Mouse (Mus musculus) liver, embryonic 18 days (tissue): ENCODE data around the gene Ppp1r9b. TPM values are rescaled to one million over a fixed set of nuclear protein-coding genes. Genes with fewer than 3 reads are reported as not detected.

Source experiments
- polyA plus RNA-seq: library from polyadenylated mRNA; depleted of rRNA; stranded (reverse); fragments of >200 nt; gene quantifications from 2 replicates; pipeline ENCODE4 v1.2.3, GENCODE M21; 2012; rRNA removed

The Ppp1r9b gene
- 7.9 and 9.0 TPM in 2 replicates for polyA plus RNA-seq

DNA sequence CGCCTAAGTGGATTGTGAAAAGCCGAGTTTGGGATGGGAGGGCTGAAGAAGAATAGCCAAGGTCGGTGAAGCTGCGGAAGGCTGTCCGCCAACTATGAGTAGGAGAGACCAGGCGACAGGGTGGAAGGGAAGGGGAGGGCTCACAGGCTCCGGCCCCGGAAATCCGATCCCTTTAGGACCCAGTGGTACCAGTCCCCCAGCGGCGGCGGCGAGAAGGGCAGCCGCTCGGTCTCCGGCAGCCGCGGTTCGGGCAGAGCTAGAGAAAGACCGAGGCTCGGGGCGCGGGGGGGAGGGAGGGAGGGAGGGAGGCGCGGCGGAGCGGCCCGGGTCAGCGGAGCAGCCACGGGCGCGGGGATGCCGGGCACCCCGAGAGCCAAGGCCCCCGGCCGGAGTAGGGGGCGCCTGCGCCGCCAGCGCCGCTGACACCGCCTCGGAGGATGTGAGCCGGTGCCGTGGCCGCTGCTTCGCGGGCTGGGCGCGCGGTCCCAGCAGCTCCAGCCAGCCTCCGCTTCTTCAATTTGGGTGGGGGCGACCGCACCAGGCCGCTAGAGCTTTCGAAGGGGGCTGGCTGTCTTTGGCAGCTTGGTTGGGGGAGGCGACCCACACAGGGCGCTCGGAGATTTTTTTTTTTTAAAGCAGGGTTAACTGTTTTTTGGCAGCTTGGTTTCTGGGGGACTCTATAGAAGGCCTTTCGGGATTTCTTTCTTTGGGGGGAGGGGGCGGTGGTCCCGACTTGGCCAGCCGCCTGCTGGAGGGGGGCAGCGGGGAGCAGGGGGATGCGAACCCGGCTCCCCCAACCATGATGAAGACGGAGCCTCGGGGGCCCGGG lies at the start of gene Ppp1r9b:
Gene Ppp1r9b, plus strand, starts transcription at position 287 of the 829 bp plus-strand sequence.

DNA sequence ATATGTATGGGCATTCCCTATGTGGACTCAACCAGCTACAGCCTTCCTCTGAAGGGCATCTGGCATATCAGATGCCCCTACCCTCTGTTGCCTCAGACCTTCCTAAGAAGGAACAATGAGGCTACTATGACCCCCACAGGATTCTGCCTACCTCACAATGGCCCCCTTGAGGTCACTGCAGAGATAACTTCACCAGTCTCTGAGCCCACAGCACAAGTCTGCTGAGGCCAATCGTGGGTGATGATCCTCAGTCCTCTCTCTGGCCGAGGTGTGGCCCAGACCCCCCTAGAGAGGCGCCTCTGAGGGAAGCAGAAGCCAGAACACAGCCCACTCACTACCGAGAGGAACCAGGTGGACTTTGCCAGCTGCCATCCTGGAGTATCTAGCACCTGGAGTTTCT lies 23.4 kb upstream of the Ppp1r9b start, which contains the start of gene Hils1:
Gene Hils1, plus strand, starts transcription at position 175 of the 400 bp plus-strand sequence.

DNA sequence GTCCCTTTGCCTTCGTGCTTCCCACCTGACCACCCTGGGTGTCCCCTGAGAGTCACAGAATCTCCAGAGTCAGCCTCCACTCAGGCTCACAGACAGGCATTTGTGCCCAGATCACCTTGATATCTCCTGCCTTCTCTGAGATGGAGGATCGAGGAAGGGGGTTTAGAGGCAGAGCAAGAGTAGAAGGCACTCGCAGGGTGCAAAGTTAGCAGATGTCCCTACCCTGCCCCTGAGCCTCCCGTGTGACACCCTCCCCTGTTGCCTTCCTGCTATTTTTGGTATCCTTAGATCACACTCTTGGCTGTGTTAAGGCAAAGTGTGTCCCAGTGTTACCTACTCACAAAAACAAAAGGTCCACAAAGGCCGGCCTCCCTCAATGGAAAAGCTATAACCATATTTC lies 14.6 kb upstream of the Ppp1r9b start, which contains the start of gene Sgca:
Gene Sgca, minus strand, starts transcription at position 129 of the 400 bp plus-strand sequence.

GRCm38 (mm10) chr11:95009629-95010014 lies 18.8 kb downstream of the Ppp1r9b start, which contains the start of gene Samd14:
Samd14 (plus strand) TSS chr11:95009879.

DNA sequence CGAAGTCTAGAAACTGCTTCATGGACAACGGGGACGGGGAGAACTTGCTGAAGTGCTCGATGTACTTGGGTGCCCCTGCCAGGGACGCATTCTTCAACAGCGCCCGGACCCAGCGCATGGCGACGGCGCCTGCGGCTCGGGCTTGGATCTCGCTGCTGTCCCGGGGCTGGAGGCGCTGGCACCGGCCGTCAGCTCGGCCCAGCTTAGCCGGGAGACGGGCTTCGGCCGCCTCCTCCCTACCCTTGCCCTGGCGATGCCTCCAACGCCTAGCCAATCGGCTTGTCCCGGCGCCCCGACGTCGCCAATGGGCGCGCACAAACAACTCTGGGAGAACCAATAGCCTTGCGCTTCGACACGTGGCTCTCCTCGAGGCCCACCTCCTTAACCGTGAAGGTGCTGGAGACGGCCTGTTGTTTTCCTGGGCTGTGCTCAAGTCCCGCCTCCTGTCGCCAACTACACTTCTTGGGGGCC lies 50.3 kb downstream of the Ppp1r9b start, which contains the start of gene Pdk2:
Gene Pdk2, minus strand, starts transcription at position 216 of the 471 bp plus-strand sequence.

Other genes starting within 250 kb of the Ppp1r9b start
- not detected in 2 replicates for gene Cdc34b, start 249.3 kb upstream of the Ppp1r9b start, polyA plus RNA-seq
- not detected in 2 replicates for gene Tmem92, start 208.3 kb upstream of the Ppp1r9b start, polyA plus RNA-seq
- gene Col1a1, start 54.8 kb upstream of the Ppp1r9b start, polyA plus RNA-seq, result 7.8 and 12.2 TPM in 2 replicates
- gene Hils1, start 23.4 kb upstream of the Ppp1r9b start, polyA plus RNA-seq, result not detected in 2 replicates
- 0.02 TPM in 1 of 2 replicates, not detected in the other for gene Sgca, start 14.7 kb upstream of the Ppp1r9b start, polyA plus RNA-seq
- 12.3 and 13.7 TPM in 2 replicates for gene Samd14, start 18.8 kb downstream of the Ppp1r9b start, polyA plus RNA-seq
- 9.0 and 11.5 TPM in 2 replicates for gene Pdk2, start 50.3 kb downstream of the Ppp1r9b start, polyA plus RNA-seq
- 2.4 and 2.6 TPM in 2 replicates for gene Itga3, start 85.8 kb downstream of the Ppp1r9b start, polyA plus RNA-seq
- gene Dlx3, start 129.1 kb downstream of the Ppp1r9b start, polyA plus RNA-seq, result not detected in 2 replicates
- gene Dlx4, start 155.2 kb downstream of the Ppp1r9b start, polyA plus RNA-seq, result 0.17 and 0.29 TPM in 2 replicates